Mouse (Mus musculus) spleen, adult 2 months (tissue): ENCODE results near the gene Zfp385c. TPM values are rescaled to one million over a fixed set of nuclear protein-coding genes. Genes with fewer than 3 reads are reported as not detected.

Experiments
- DNase-seq, 2 experiments: peaks; one replicate each; pipeline versions ENCODE4 v3.0.0 to v3.0.0-alpha.2; 2012 to 2021; ENCODE audit warnings: low spot score in 2 of 2, low read depth in 1 of 2
- H3K27ac ChIP-seq: fragments of 200-500 bp; 2 replicates; pipeline ENCODE4 v1.5.1; 2012; ENCODE audit warnings: low read length, inconsistent platforms; ENCODE audit not compliant: insufficient read depth
- H3K27me3 ChIP-seq: fragments of 200-500 bp; 2 replicates; pipeline ENCODE4 v1.6.1; 2012; ENCODE audit warnings: mild to moderate bottlenecking, moderate library complexity, low read length, inconsistent platforms; ENCODE audit not compliant: control insufficient read depth, insufficient read depth
- H3K36me3 ChIP-seq: fragments of 200-500 bp; 2 replicates; pipeline ENCODE4 v1.6.1; 2012; ENCODE audit warnings: mild to moderate bottlenecking, low read length, inconsistent platforms; ENCODE audit not compliant: control insufficient read depth, insufficient read depth
- H3K4me1 ChIP-seq: fragments of 200-500 bp; 2 replicates; pipeline ENCODE4 v1.6.1; 2011; ENCODE audit warnings: inconsistent platforms; ENCODE audit not compliant: control insufficient read depth, insufficient read depth, insufficient read length
- H3K4me3 ChIP-seq: fragments of 200-500 bp; 2 replicates; pipeline ENCODE4 v1.5.1; 2011; ENCODE audit warnings: mild to moderate bottlenecking, inconsistent platforms; ENCODE audit not compliant: insufficient read depth, insufficient read length; ENCODE audit errors: extremely low read depth
- CTCF ChIP-seq: fragments of 200-500 bp; IDR thresholded peaks from 2 replicates; pipeline ENCODE4 v1.5.1; 2011; ENCODE audit warnings: mild to moderate bottlenecking, inconsistent platforms; ENCODE audit not compliant: insufficient read depth, insufficient read length, insufficient replicate concordance; ENCODE audit errors: extremely low read depth
- POLR2A ChIP-seq: fragments of 200-500 bp; IDR thresholded peaks from 2 replicates; pipeline ENCODE4 v1.6.1; 2011; ENCODE audit warnings: low read depth, low read length, inconsistent platforms
- WGBS: fragments of 180-500 bp; shearing (Covaris S2); methylation state at CpG from one replicate; pipeline ENCODE4 v1.1.7; 2018; 5-methylcytosine and 5-hydroxymethylcytosine counted together
- polyA plus RNA-seq: library from polyadenylated mRNA; depleted of rRNA; stranded (reverse); fragments of >200 nt; gene quantifications from 2 replicates; pipeline ENCODE4 v1.2.3, GENCODE M21; 2012

The Zfp385c gene
- polyA plus RNA-seq, 1 experiment, result 0.50 TPM

- 46% methylated on average over 5 of the region's 5 CpGs for WGBS
- Histone ChIP-seq H3K36me3 (peaks cover 16% of the 10 kb centered on the region), H3K4me3 (no peak overlapping the region), H3K27ac (no peak overlapping the region), H3K4me1 (peaks cover 4% of the 10 kb centered on the region; the same call in 1 of the 2 replicates), H3K27me3 (peaks cover 1% of the 10 kb centered on the region; the same call in 1 of the 2 replicates)
- peak in 1 of 2 experiments; percentile 69 for DNase-seq
- peak; percentile 88; the same call in 1 of the 2 replicates for TF ChIP-seq CTCF
- no peak for TF ChIP-seq POLR2A
Observed at GRCm38 (mm10) chr11:100694926-100695325, 2.7 kb upstream of the Zfp385c start.

DNA sequence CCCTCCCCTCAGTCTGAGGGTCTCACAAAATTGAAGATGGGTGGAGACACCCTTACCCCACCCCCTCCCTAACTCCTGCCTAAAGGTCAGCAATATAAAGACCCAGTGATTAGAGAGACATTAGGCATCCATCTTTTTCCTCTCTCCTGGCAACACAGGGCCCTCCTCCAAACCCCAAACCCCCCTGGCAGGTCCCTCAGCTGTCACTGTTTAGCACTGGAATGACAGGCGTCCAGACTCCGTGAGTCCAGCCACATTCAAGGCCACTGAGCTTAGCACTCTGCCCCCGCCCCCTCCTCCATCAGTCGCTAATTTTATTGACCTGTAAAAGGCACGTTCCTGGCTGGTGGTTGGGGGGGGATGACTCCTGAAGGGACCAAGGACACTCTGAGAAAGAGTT, 899 bp upstream of the Zfp385c start:
- no peak overlapping the region for H3K4me3 ChIP-seq
- no peak for DNase-seq
- peaks cover 1% of the 10 kb centered on the region; the same call in 1 of the 2 replicates for H3K27me3 ChIP-seq
- no peak overlapping the region for H3K27ac ChIP-seq
- H3K4me1 ChIP-seq, result peaks cover 4% of the 10 kb centered on the region; the same call in 1 of the 2 replicates
- WGBS, result 66% methylated on average over 5 of the region's 5 CpGs
- peaks cover 10% of the 10 kb centered on the region for H3K36me3 ChIP-seq
- no peak for TF ChIP-seq CTCF
- no peak for TF ChIP-seq POLR2A

GRCm38 (mm10) chr11:100690389-100690788, 1.9 kb downstream of the Zfp385c start:
- peaks cover 4% of the 10 kb centered on the region; the same call in 1 of the 2 replicates for H3K4me1 ChIP-seq
- peaks cover 1% of the 10 kb centered on the region; the same call in 1 of the 2 replicates for H3K27me3 ChIP-seq
- no peaks in the 10 kb centered on the region for H3K36me3 ChIP-seq
- TF ChIP-seq POLR2A (no peak), CTCF (no peak)
- H3K27ac ChIP-seq, result no peak overlapping the region
- WGBS, result 82% methylated on average over 7 of the region's 7 CpGs
- H3K4me3 ChIP-seq, result peak overlapping the region; percentile 16; the same call in 1 of the 2 replicates
- DNase-seq, result no peak

GRCm38 (mm10) chr11:100688443-100688842, 3.8 kb downstream of the Zfp385c start:
- Histone ChIP-seq H3K4me3 (no peak overlapping the region), H3K4me1 (peaks cover 4% of the 10 kb centered on the region; the same call in 1 of the 2 replicates), H3K36me3 (no peaks in the 10 kb centered on the region), H3K27ac (no peak overlapping the region), H3K27me3 (peaks cover 1% of the 10 kb centered on the region; the same call in 1 of the 2 replicates)
- no peak for TF ChIP-seq POLR2A
- TF ChIP-seq CTCF, result no peak
- DNase-seq, result no peak
- 83% methylated on average over 4 of the region's 4 CpGs for WGBS

GRCm38 (mm10) chr11:100687265-100687664, 5.0 kb downstream of the Zfp385c start:
- no peak overlapping the region for H3K27ac ChIP-seq
- DNase-seq, result no peak
- H3K4me3 ChIP-seq, result no peak overlapping the region
- H3K36me3 ChIP-seq, result no peaks in the 10 kb centered on the region
- H3K27me3 ChIP-seq, result peaks cover 1% of the 10 kb centered on the region; the same call in 1 of the 2 replicates
- peaks cover 4% of the 10 kb centered on the region; the same call in 1 of the 2 replicates for H3K4me1 ChIP-seq
- WGBS, result 85% methylated on average over 7 of the region's 7 CpGs
- TF ChIP-seq CTCF, result no peak
- TF ChIP-seq POLR2A, result no peak

GRCm38 (mm10) chr11:100685371-100685770, 6.9 kb downstream of the Zfp385c start:
- Histone ChIP-seq H3K36me3 (no peaks in the 10 kb centered on the region), H3K4me3 (no peak overlapping the region), H3K4me1 (no peaks in the 10 kb centered on the region), H3K27ac (no peak overlapping the region), H3K27me3 (no peaks in the 10 kb centered on the region)
- no peak for TF ChIP-seq CTCF
- no peak for TF ChIP-seq POLR2A
- DNase-seq, result no peak
- WGBS, result 75% methylated on average over 3 of the region's 3 CpGs

DNA sequence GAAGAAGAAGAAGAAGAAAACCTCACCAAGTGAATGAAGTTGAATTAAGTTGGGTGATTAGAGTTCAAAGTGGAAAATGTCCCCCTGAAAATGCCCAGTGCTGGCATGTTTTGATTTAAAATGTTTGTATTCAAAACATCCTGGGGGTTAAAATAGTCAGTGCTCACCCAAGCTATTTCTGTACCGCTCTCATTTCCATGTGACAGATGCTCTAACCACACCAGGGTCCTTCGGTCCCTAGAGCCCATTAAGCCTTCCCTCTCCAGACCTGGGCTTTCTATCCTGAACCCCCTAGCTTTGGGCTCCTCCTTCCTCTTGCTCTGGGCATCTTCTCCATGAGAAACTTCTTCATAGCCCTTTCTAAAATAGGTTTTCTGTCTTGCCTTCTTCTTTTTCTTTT, 8.2 kb downstream of the Zfp385c start:
- Histone ChIP-seq H3K4me3 (no peak overlapping the region), H3K36me3 (no peaks in the 10 kb centered on the region), H3K27ac (no peak overlapping the region), H3K4me1 (no peaks in the 10 kb centered on the region), H3K27me3 (no peaks in the 10 kb centered on the region)
- TF ChIP-seq POLR2A (no peak), CTCF (no peak)
- WGBS, result 48% methylated on average over 2 of the region's 2 CpGs
- DNase-seq, result no peak
